Mouse (Mus musculus) E14TG2a.4 (cell line): ENCODE results near the gene Rph3a.

Experiments used
- CTCF ChIP-seq: conservative IDR thresholded peaks from 2 replicates; pipeline ENCODE4 v1.5.1; 2014; ENCODE audit warnings: low read length
- NANOG ChIP-seq: IDR thresholded peaks from 2 replicates; pipeline ENCODE4 v1.6.1; 2014; ENCODE audit warnings: borderline replicate concordance, low read length, mixed read lengths
- POU5F1 ChIP-seq: IDR thresholded peaks from 2 replicates; pipeline ENCODE4 v1.6.1; 2014; ENCODE audit warnings: low read length, borderline replicate concordance

GRCm38 (mm10) chr5:120976138-120976537 lies 33.8 kb downstream of the Rph3a start:
- no peak for TF ChIP-seq CTCF
- TF ChIP-seq NANOG: peak; percentile 64
- no peak for TF ChIP-seq POU5F1
